Mouse (Mus musculus) 3134 (cell line): ENCODE measurements around the gene Gm15557.
"Not testable (repeated sequence)": the region's sequence is repeated elsewhere in the genome, so short reads cannot be mapped to it uniquely, and the experiment has no call there.

Experiments
- DNase-seq: peaks from one replicate; pipeline ENCODE4 v3.0.0-alpha.2; 2011; ENCODE audit warnings: low spot score; ENCODE audit not compliant: insufficient read length; ENCODE audit errors: extremely low read depth

Gm15557 gene

GRCm38 (mm10) chr2:155940681-155941080 lies at the start of gene Gm15557:
TSS of gene Gm15557 (plus strand) at chr2:155940728.
- no peak for DNase-seq

- no peak for DNase-seq
These were observed 46.1 kb upstream of the Gm15557 start for GRCm38 (mm10) chr2:155894307-155895045.

- DNase-seq: peak; percentile 57
These were observed 45.3 kb upstream of the Gm15557 start for GRCm38 (mm10) chr2:155895046-155895735.

- DNase-seq: no peak
These were observed 37.4 kb upstream of the Gm15557 start for GRCm38 (mm10) chr2:155902989-155903631.

- DNase-seq: no peak
These were observed 36.9 kb upstream of the Gm15557 start for GRCm38 (mm10) chr2:155903632-155904008.

- DNase-seq: no peak
These were observed 25.8 kb upstream of the Gm15557 start for GRCm38 (mm10) chr2:155914684-155915083.

- no peak for DNase-seq
These were observed 17.4 kb upstream of the Gm15557 start for GRCm38 (mm10) chr2:155923143-155923542.

GRCm38 (mm10) chr2:155925213-155925612 lies 15.3 kb upstream of the Gm15557 start:
- DNase-seq: not testable (repeated sequence)

- DNase-seq: no peak
These were observed 11.7 kb upstream of the Gm15557 start for GRCm38 (mm10) chr2:155928711-155929345.

- peak; percentile 97 for DNase-seq
These were observed 10.7 kb upstream of the Gm15557 start, which contains the start of gene Uqcc1 for GRCm38 (mm10) chr2:155929531-155930442. TSS of gene Uqcc1 (minus strand) at chr2:155930310.

- no peak for DNase-seq
These were observed 515 bp upstream of the Gm15557 start for GRCm38 (mm10) chr2:155939897-155940529.

- DNase-seq: no peak
These were observed 1.3 kb downstream of the Gm15557 start for GRCm38 (mm10) chr2:155941697-155942442.

GRCm38 (mm10) chr2:155943463-155943862 lies 2.9 kb downstream of the Gm15557 start:
- no peak for DNase-seq

- no peak for DNase-seq
These were observed 4.2 kb downstream of the Gm15557 start for GRCm38 (mm10) chr2:155944685-155945084.

GRCm38 (mm10) chr2:155945124-155945523 lies 4.6 kb downstream of the Gm15557 start, which contains the start of gene Gdf5:
TSS of gene Gdf5 (minus strand) at chr2:155945367.
- DNase-seq: no peak

- no peak for DNase-seq
These were observed 5.1 kb downstream of the Gm15557 start for GRCm38 (mm10) chr2:155945580-155945979.

- DNase-seq: peak; percentile 59
These were observed 5.5 kb downstream of the Gm15557 start for GRCm38 (mm10) chr2:155946069-155946468.

GRCm38 (mm10) chr2:155946499-155946898 lies 6.0 kb downstream of the Gm15557 start:
- no peak for DNase-seq
